Mouse (Mus musculus) liver, postnatal 0 days (tissue): ENCODE measurements around the gene Zc3h12a. TPM values are rescaled to one million over a fixed set of nuclear protein-coding genes. Genes with fewer than 3 reads are reported as not detected.

Source experiments
- ATAC-seq: fragments of 200-750 bp; cut with Nextera tagmentation; 2 replicates; pipeline ENCODE4 v1.8.0; 2017; ENCODE audit warnings: mild to moderate bottlenecking, moderate library complexity
- DNase-seq: peaks from one replicate; pipeline ENCODE4 v3.0.0-alpha.2; 2016
- H3K27ac ChIP-seq: fragments of 300-500 bp; sonication (generic); 2 replicates; pipeline ENCODE4 v1.5.1; 2014; ENCODE audit warnings: antibody characterized with exemption, moderate library complexity, mild to moderate bottlenecking, low read depth
- H3K27me3 ChIP-seq: fragments of 300-500 bp; sonication (generic); 2 replicates; pipeline ENCODE4 v1.6.1; 2014; ENCODE audit warnings: low read length, control low read depth, mixed read lengths; ENCODE audit not compliant: insufficient read depth
- H3K36me3 ChIP-seq: fragments of 300-500 bp; sonication (generic); replicated peaks from 2 replicates; pipeline ENCODE4 v1.6.1; 2014; ENCODE audit warnings: mild to moderate bottlenecking, control low read depth, low read length, moderate library complexity, mixed read lengths; ENCODE audit not compliant: insufficient read depth
- H3K4me1 ChIP-seq: fragments of 300-500 bp; sonication (generic); 2 replicates; pipeline ENCODE4 v1.6.1; 2014; ENCODE audit warnings: antibody characterized with exemption, mild to moderate bottlenecking, control low read depth; ENCODE audit not compliant: insufficient read depth
- H3K4me2 ChIP-seq: fragments of 300-500 bp; sonication (generic); 2 replicates; pipeline ENCODE4 v1.6.1; 2014; ENCODE audit warnings: low read depth, mild to moderate bottlenecking, low read length, moderate library complexity, mixed read lengths
- H3K4me3 ChIP-seq: fragments of 300-500 bp; sonication (generic); 2 replicates; pipeline ENCODE4 v1.5.1; 2014; ENCODE audit warnings: low read depth, low read length
- H3K9ac ChIP-seq: fragments of 300-500 bp; sonication (generic); replicated peaks from 2 replicates; pipeline ENCODE4 v1.6.1; 2014; ENCODE audit warnings: mild to moderate bottlenecking, moderate library complexity
- H3K9me3 ChIP-seq: fragments of 300-500 bp; sonication (generic); 2 replicates; pipeline ENCODE4 v1.6.1; 2016; ENCODE audit warnings: mild to moderate bottlenecking, control low read depth, low read length, mixed read lengths
- CTCF ChIP-seq: sonication (generic); IDR thresholded peaks from 2 replicates; pipeline ENCODE4 v1.5.1; 2016; ENCODE audit warnings: antibody characterized with exemption, low read depth
- EP300 ChIP-seq: IDR thresholded peaks from 2 replicates; pipeline ENCODE4 v1.6.1; 2016; ENCODE audit warnings: antibody characterized with exemption, low read depth, mild to moderate bottlenecking
- WGBS: fragments of 180-500 bp; shearing (Covaris S2); extraction: QIAGEN DNeasy Blood & Tissue Kit; methylation state at CpG from one replicate; pipeline ENCODE4 v1.1.7; 2014; ENCODE audit not compliant: insufficient replicate concordance; 5-methylcytosine and 5-hydroxymethylcytosine counted together
- polyA plus RNA-seq: library from polyadenylated mRNA; unstranded; fragments of >200 nt; fragmentation: Nextera tagmentation; extraction: Ambion mirVana; gene quantifications from 2 replicates; pipeline ENCODE4 v1.2.1, GENCODE M21; 2015

Gene Zc3h12a
- polyA plus RNA-seq, 1 experiment from 2014 or later: 0.48 TPM

- Histone ChIP-seq H3K4me3 (no peak overlapping the region), H3K4me2 (no peak overlapping the region), H3K36me3 (no peaks in the 10 kb centered on the region), H3K4me1 (no peaks in the 10 kb centered on the region), H3K27me3 (no peaks in the 10 kb centered on the region), H3K27ac (no peak overlapping the region), H3K9ac (no peak overlapping the region), H3K9me3 (no peaks in the 10 kb centered on the region)
- TF ChIP-seq EP300 (no peak), CTCF (no peak)
- 65% methylated on average over 20 of the region's 20 CpGs for WGBS
- DNase-seq: no peak
- no peak for ATAC-seq
Measured at GRCm38 (mm10) chr4:125158581-125159317, 31.1 kb upstream of the Zc3h12a start.

GRCm38 (mm10) chr4:125158081-125158480 is 30.4 kb upstream of the Zc3h12a start:
- ATAC-seq (no peak), DNase-seq (no peak)
- WGBS: 69% methylated on average over 2 of the region's 2 CpGs
- Histone ChIP-seq H3K4me2 (no peak overlapping the region), H3K36me3 (no peaks in the 10 kb centered on the region), H3K4me1 (no peaks in the 10 kb centered on the region), H3K9ac (no peak overlapping the region), H3K4me3 (no peak overlapping the region), H3K27ac (no peak overlapping the region), H3K27me3 (no peaks in the 10 kb centered on the region), H3K9me3 (no peaks in the 10 kb centered on the region)
- TF ChIP-seq EP300 (no peak), CTCF (no peak)

GRCm38 (mm10) chr4:125157322-125157721 is 29.7 kb upstream of the Zc3h12a start:
- Histone ChIP-seq H3K9me3 (no peaks in the 10 kb centered on the region), H3K4me2 (no peak overlapping the region), H3K4me1 (no peaks in the 10 kb centered on the region), H3K27ac (no peak overlapping the region), H3K27me3 (no peaks in the 10 kb centered on the region), H3K9ac (no peak overlapping the region), H3K4me3 (no peak overlapping the region), H3K36me3 (no peaks in the 10 kb centered on the region)
- WGBS: 68% methylated on average over 3 of the region's 3 CpGs
- ATAC-seq (no peak), DNase-seq (no peak)
- TF ChIP-seq CTCF (no peak), EP300 (no peak)

- TF ChIP-seq EP300: no peak
- no peak for TF ChIP-seq CTCF
- DNase-seq (no peak), ATAC-seq (no peak)
- WGBS: 78% methylated on average over 5 of the region's 5 CpGs
- Histone ChIP-seq H3K9me3 (no peaks in the 10 kb centered on the region), H3K27ac (no peak overlapping the region), H3K27me3 (no peaks in the 10 kb centered on the region), H3K36me3 (no peaks in the 10 kb centered on the region), H3K4me2 (no peak overlapping the region), H3K4me1 (no peaks in the 10 kb centered on the region), H3K9ac (no peak overlapping the region), H3K4me3 (no peak overlapping the region)
Measured at GRCm38 (mm10) chr4:125155646-125156045, 28.0 kb upstream of the Zc3h12a start.

- Histone ChIP-seq H3K27ac (no peak overlapping the region), H3K36me3 (no peaks in the 10 kb centered on the region), H3K4me3 (no peak overlapping the region), H3K9me3 (no peaks in the 10 kb centered on the region), H3K27me3 (no peaks in the 10 kb centered on the region), H3K4me1 (no peaks in the 10 kb centered on the region), H3K4me2 (no peak overlapping the region), H3K9ac (no peak overlapping the region)
- DNase-seq (no peak), ATAC-seq (no peak)
- 60% methylated on average over 4 of the region's 4 CpGs for WGBS
- no peak for TF ChIP-seq CTCF
- TF ChIP-seq EP300: no peak
Measured at GRCm38 (mm10) chr4:125153659-125154241, 26.1 kb upstream of the Zc3h12a start.

- no peak overlapping the region for H3K4me2 ChIP-seq
- TF ChIP-seq CTCF (no peak), EP300 (no peak)
- H3K36me3 ChIP-seq: no peaks in the 10 kb centered on the region
- H3K4me3 ChIP-seq: no peak overlapping the region
- H3K9me3 ChIP-seq: no peaks in the 10 kb centered on the region
- WGBS: 78% methylated on average over 6 of the region's 6 CpGs
- no peaks in the 10 kb centered on the region for H3K4me1 ChIP-seq
- H3K27ac ChIP-seq: no peak overlapping the region
- H3K27me3 ChIP-seq: no peaks in the 10 kb centered on the region
- no peak overlapping the region for H3K9ac ChIP-seq
- DNase-seq: no peak
- no peak for ATAC-seq
Measured at GRCm38 (mm10) chr4:125152469-125152868, 24.8 kb upstream of the Zc3h12a start.
